Mouse (Mus musculus) embryonic facial prominence, embryonic 11.5 days (tissue): ENCODE data around the gene Hmgn2. TPM values are rescaled to one million over a fixed set of nuclear protein-coding genes. Genes with fewer than 3 reads are reported as not detected.

Source experiments
- ATAC-seq: fragments of 200-750 bp; cut with Nextera tagmentation; replicated peaks from 2 replicates; pipeline ENCODE4 v1.8.0; 2017; ENCODE audit warnings: low read depth; ENCODE audit not compliant: insufficient number of reproducible peaks, low FRiP score, low TSS enrichment
- DNase-seq: peaks from one replicate; pipeline ENCODE4 v3.0.0-alpha.2; 2015; ENCODE audit warnings: low spot score
- H3K27ac ChIP-seq: fragments of 300-500 bp; sonication (generic); replicated peaks from 2 replicates; pipeline ENCODE4 v1.5.1; 2014; ENCODE audit warnings: mild to moderate bottlenecking, low read depth, low read length, control low read depth
- H3K27me3 ChIP-seq: fragments of 300-500 bp; sonication (generic); 2 replicates; pipeline ENCODE4 v1.6.1; 2014; ENCODE audit warnings: mild to moderate bottlenecking, low read length, moderate library complexity, mixed read lengths; ENCODE audit not compliant: control insufficient read depth, insufficient read depth
- H3K36me3 ChIP-seq: fragments of 300-500 bp; sonication (generic); replicated peaks from 2 replicates; pipeline ENCODE4 v1.6.1; 2014; ENCODE audit warnings: low read depth, mild to moderate bottlenecking, low read length, moderate library complexity, mixed read lengths; ENCODE audit not compliant: control insufficient read depth, insufficient read depth
- H3K4me1 ChIP-seq: fragments of 300-500 bp; sonication (generic); 2 replicates; pipeline ENCODE4 v1.6.1; 2014; ENCODE audit warnings: low read length, mixed read lengths; ENCODE audit not compliant: control insufficient read depth, insufficient read depth
- H3K4me2 ChIP-seq: fragments of 300-500 bp; sonication (generic); 2 replicates; pipeline ENCODE4 v1.6.1; 2014; ENCODE audit warnings: low read depth, mild to moderate bottlenecking, control low read depth, low read length, moderate library complexity
- H3K4me3 ChIP-seq: fragments of 300-500 bp; sonication (generic); 2 replicates; pipeline ENCODE4 v1.5.1; 2014; ENCODE audit warnings: low read depth, low read length, control low read depth
- H3K9ac ChIP-seq: fragments of 300-500 bp; sonication (generic); replicated peaks from 2 replicates; pipeline ENCODE4 v1.6.1; 2014; ENCODE audit warnings: mild to moderate bottlenecking, control low read depth, low read length
- H3K9me3 ChIP-seq: fragments of 300-500 bp; sonication (generic); replicated peaks from 2 replicates; pipeline ENCODE4 v1.6.1; 2016; ENCODE audit warnings: mild to moderate bottlenecking, low read length, inconsistent platforms, mixed read lengths; ENCODE audit not compliant: control insufficient read depth
- WGBS: fragments of 180-500 bp; shearing (Covaris S2); extraction: QIAGEN DNeasy Blood & Tissue Kit; methylation state at CpG from one replicate; pipeline ENCODE4 v1.1.7; 2014; 5-methylcytosine and 5-hydroxymethylcytosine counted together
- polyA plus RNA-seq: library from polyadenylated mRNA; unstranded; fragments of >200 nt; fragmentation: Nextera tagmentation; extraction: Ambion mirVana; gene quantifications from 2 replicates; pipeline ENCODE4 v1.2.1, GENCODE M21; 2014

The Hmgn2 gene
- 3,707 and 3,970 TPM in 2 replicates for polyA plus RNA-seq

DNA sequence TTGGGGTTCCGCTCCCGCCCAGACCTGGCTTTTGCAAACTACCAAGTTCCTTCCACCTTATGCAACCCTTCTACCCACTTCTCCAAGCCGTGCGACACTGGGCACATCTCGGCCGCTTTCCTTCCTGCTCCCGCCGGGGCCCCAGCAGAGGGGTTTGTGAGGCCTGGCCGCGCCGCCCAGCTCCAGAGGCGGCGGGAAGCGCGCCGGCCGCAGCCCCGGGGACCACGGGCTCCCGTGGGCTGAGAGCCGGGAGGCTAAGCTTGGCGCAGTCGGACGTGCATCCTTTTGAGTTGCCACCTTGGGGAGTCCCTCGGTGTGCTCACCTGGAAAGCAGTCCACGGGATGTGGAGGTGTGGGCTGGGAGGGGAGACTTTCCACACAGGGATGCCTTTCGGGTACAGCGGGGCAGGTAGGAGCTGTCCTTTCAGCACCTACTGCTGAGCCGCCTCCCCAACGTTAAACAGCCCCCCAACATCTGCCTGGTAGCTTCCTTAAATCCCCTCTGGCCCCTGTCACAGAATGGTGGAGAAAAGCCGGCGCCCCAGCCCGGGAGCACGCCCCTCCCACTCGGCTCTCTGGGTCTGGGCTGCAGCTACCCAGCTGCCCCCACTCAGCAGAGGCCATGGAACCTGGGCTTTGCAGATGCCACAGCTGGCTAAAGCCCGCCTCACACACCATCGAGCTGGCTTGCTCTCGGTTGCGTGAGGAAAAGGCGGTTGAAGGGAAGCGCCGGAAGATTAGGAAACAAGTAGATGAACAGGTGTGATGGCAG lies at the start of gene Hmgn2:
Gene Hmgn2 (minus strand): TSS at position 501 of the 772 bp plus-strand sequence.
- DNase-seq (peak; percentile 76), ATAC-seq (peak; percentile 76)
- Histone ChIP-seq H3K27me3 (no peaks in the 10 kb centered on the region), H3K36me3 (peaks cover 10% of the 10 kb centered on the region), H3K4me1 (peaks cover 6% of the 10 kb centered on the region; the same call in 1 of the 2 replicates), H3K4me3 (peak within 1 kb of the TSS; percentile 73), H3K4me2 (peak within 1 kb of the TSS; percentile 86), H3K9me3 (no peaks in the 10 kb centered on the region), H3K9ac (peak within 1 kb of the TSS; percentile 84), H3K27ac (peak within 1 kb of the TSS; percentile 96)
- under 1% methylated on average over 42 of the region's 42 CpGs for WGBS

DNA sequence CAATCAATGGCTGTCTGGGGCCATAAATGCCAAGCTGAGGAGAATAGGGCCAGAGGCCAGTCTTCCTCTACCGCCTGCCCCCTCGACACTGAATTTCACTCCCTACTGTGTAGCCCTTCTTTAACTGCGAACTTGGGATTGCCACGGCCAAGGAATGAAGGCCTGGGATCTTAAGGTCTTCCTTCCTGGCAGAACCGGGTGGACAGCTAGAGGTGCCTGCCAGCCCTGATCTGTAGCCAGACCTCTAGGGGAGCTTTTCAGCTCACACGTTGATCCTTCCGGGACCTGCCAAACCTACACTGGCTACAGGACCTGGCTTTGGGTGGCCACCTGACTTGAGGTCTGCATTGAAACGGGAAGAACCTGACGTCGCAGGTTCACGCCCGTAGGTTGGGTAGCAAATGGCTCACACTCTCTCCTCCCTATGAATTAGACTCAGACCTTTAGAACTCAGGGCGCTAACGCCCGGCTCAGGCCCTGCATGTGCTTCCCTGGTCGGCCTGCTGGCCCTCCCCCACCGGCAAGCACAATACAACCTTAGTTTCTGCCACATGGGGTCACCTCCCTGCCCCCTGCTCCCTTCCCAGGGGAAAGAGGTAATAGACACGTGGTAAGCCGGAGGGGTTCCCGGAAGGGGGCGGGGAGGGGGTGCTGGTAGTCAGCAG lies 48.9 kb upstream of the Hmgn2 start:
- no peaks in the 10 kb centered on the region for H3K9me3 ChIP-seq
- no peaks in the 10 kb centered on the region for H3K27me3 ChIP-seq
- peak overlapping the region; percentile 42 for H3K9ac ChIP-seq
- WGBS = 1% methylated on average over 21 of the region's 21 CpGs
- peak overlapping the region; percentile 54 for H3K27ac ChIP-seq
- H3K4me3 ChIP-seq = peak overlapping the region; percentile 41
- H3K36me3 ChIP-seq = no peaks in the 10 kb centered on the region
- H3K4me2 ChIP-seq = peak overlapping the region; percentile 62
- no peak for ATAC-seq
- peak; percentile 70 for DNase-seq
- peaks cover 17% of the 10 kb centered on the region for H3K4me1 ChIP-seq

GRCm38 (mm10) chr4:134016767-134017166 lies 48.3 kb upstream of the Hmgn2 start:
- WGBS = 2% methylated on average over 8 of the region's 8 CpGs
- peak overlapping the region; percentile 42 for H3K9ac ChIP-seq
- peak overlapping the region; percentile 54 for H3K27ac ChIP-seq
- ATAC-seq = no peak
- peak overlapping the region; percentile 62 for H3K4me2 ChIP-seq
- H3K27me3 ChIP-seq = no peaks in the 10 kb centered on the region
- H3K9me3 ChIP-seq = no peaks in the 10 kb centered on the region
- H3K4me1 ChIP-seq = peaks cover 19% of the 10 kb centered on the region
- peak; percentile 78 for DNase-seq
- H3K36me3 ChIP-seq = no peaks in the 10 kb centered on the region
- peak overlapping the region; percentile 41 for H3K4me3 ChIP-seq

- ATAC-seq (no peak), DNase-seq (no peak)
- Histone ChIP-seq H3K9me3 (no peaks in the 10 kb centered on the region), H3K27me3 (no peaks in the 10 kb centered on the region), H3K9ac (no peak overlapping the region), H3K4me1 (peaks cover 19% of the 10 kb centered on the region), H3K27ac (no peak overlapping the region), H3K4me2 (no peak overlapping the region), H3K36me3 (no peaks in the 10 kb centered on the region), H3K4me3 (no peak overlapping the region)
- 6% methylated on average over 7 of the region's 7 CpGs for WGBS
Observed at GRCm38 (mm10) chr4:134016208-134016607, 47.8 kb upstream of the Hmgn2 start.

GRCm38 (mm10) chr4:134012858-134013528 lies 44.5 kb upstream of the Hmgn2 start:
- no peak overlapping the region for H3K4me3 ChIP-seq
- no peak overlapping the region for H3K9ac ChIP-seq
- ATAC-seq = no peak
- peaks cover 12% of the 10 kb centered on the region for H3K4me1 ChIP-seq
- 46% methylated on average over 12 of the region's 12 CpGs for WGBS
- no peak overlapping the region for H3K27ac ChIP-seq
- no peaks in the 10 kb centered on the region for H3K27me3 ChIP-seq
- no peak overlapping the region for H3K4me2 ChIP-seq
- no peaks in the 10 kb centered on the region for H3K9me3 ChIP-seq
- DNase-seq = peak; percentile 53
- H3K36me3 ChIP-seq = no peaks in the 10 kb centered on the region

GRCm38 (mm10) chr4:134011450-134012414 lies 43.3 kb upstream of the Hmgn2 start:
- Histone ChIP-seq H3K36me3 (no peaks in the 10 kb centered on the region), H3K4me2 (peak overlapping the region; percentile 16; the same call in 1 of the 2 replicates)

DNA sequence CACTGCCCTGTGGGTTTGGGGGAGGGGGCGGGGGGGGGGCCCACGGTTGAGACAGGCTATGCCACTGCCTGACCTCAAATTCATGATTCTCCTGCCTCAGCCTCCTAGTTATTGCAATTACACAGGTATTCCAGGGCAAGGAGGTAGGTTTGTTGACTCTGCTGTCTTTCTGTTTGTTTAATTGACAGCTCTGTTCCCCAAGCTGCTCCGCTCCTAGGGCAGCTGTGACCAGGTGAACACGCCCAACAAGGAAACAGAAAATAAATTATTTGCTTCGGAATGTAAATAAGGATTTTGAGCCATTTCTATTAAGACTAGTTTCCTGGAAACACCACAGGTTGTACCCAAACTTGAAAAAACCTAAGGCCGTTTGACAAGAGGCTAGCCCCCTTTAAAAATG lies 41.3 kb upstream of the Hmgn2 start:
- Histone ChIP-seq H3K27ac (no peak overlapping the region), H3K9me3 (no peaks in the 10 kb centered on the region), H3K4me1 (peaks cover 3% of the 10 kb centered on the region; the same call in 1 of the 2 replicates), H3K4me3 (no peak overlapping the region), H3K4me2 (no peak overlapping the region), H3K36me3 (no peaks in the 10 kb centered on the region), H3K9ac (no peak overlapping the region), H3K27me3 (no peaks in the 10 kb centered on the region)
- ATAC-seq = no peak
- 76% methylated on average over 6 of the region's 6 CpGs for WGBS
- DNase-seq = no peak

More at GRCm38 (mm10) chr4:134011450-134012414, 43.3 kb upstream of the Hmgn2 start:
- Histone ChIP-seq H3K4me1 (peaks cover 3% of the 10 kb centered on the region; the same call in 1 of the 2 replicates), H3K27me3 (no peaks in the 10 kb centered on the region), H3K9me3 (no peaks in the 10 kb centered on the region), H3K9ac (0 out of 2 replicates have a peak overlapping the region, but pooled peaks have one; percentile 13), H3K27ac (no peak overlapping the region), H3K4me3 (no peak overlapping the region)
- 12% methylated on average over 16 of the region's 16 CpGs for WGBS
- peak; percentile 58; the same call in 1 of the 2 replicates for ATAC-seq
- DNase-seq = peak; percentile 59
